In genomic region chr6:35333632-35334031, GRCm38 (mm10) we compare ENCODE assay signal across 25 mouse cellular contexts. TPM values are rescaled to one million over a fixed set of nuclear protein-coding genes. Genes with fewer than 3 reads are reported as not detected.
DNase-seq lines count a peak whose midpoint lies in the region; ATAC-seq and TF ChIP-seq lines count a peak whose summit lies in the region.
"Had no signal": no experiment of that assay in that cellular context is flagged by ENCODE, and none has a peak within 500 bp of the region (broad histone marks: within the 10 kb centered on the region; RNA-seq: fewer than 3 reads in every experiment).

No protein-coding gene starts in this region.

- H3K4me3 ChIP-seq in liver, adult 2 months (ENCODE audit: insufficient read depth, low read depth, low read length), result no peak overlapping the region
- H3K4me3 ChIP-seq in liver, postnatal 0 days (ENCODE audit: low read depth, low read length), result no peak overlapping the region
- H3K4me3 ChIP-seq in intestine, postnatal 0 days (ENCODE audit: low read depth, low read length), result no peak overlapping the region
- H3K4me3 ChIP-seq: embryonic facial prominence, embryonic 10.5 days; embryonic facial prominence, embryonic 12.5 days; forebrain, embryonic 13.5 days; forebrain, embryonic 15.5 days had no signal

- no peaks in the 10 kb centered on the region for H3K27me3 ChIP-seq in liver, adult 2 months (ENCODE audit: control insufficient read depth, insufficient read depth, low read length)
- H3K27me3 ChIP-seq in liver, postnatal 0 days (ENCODE audit: insufficient read depth, low read length), result no peaks in the 10 kb centered on the region
- no peaks in the 10 kb centered on the region for H3K27me3 ChIP-seq in intestine, postnatal 0 days (replicated peaks; ENCODE audit: control insufficient read depth, insufficient read depth, low read length)
- H3K27me3 ChIP-seq: CH12.LX; embryonic facial prominence, embryonic 12.5 days; forebrain, embryonic 13.5 days; forebrain, embryonic 15.5 days; Patski had no signal

- no peaks in the 10 kb centered on the region for H3K36me3 ChIP-seq in liver, adult 2 months (ENCODE audit: control insufficient read depth, insufficient read depth, low read length)
- no peaks in the 10 kb centered on the region for H3K36me3 ChIP-seq in liver, postnatal 0 days (replicated peaks; ENCODE audit: insufficient read depth, low read length)
- H3K36me3 ChIP-seq in intestine, postnatal 0 days (ENCODE audit: control insufficient read depth, insufficient read depth), result no peaks in the 10 kb centered on the region
- H3K36me3 ChIP-seq: embryonic facial prominence, embryonic 10.5 days; embryonic facial prominence, embryonic 12.5 days; forebrain, embryonic 15.5 days; G1E had no signal

- no peaks in the 10 kb centered on the region for H3K9me3 ChIP-seq in liver, postnatal 0 days (ENCODE audit: low read length)
- no peaks in the 10 kb centered on the region for H3K9me3 ChIP-seq in intestine, postnatal 0 days (ENCODE audit: control insufficient read depth)
- H3K9me3 ChIP-seq: embryonic facial prominence, embryonic 10.5 days; forebrain, embryonic 13.5 days; forebrain, embryonic 15.5 days; G1E had no signal

- 40% methylated on average over 3 of the region's 3 CpGs for WGBS in liver, adult 2 months
- 55% methylated on average over 3 of the region's 3 CpGs for WGBS in liver, postnatal 0 days (ENCODE audit: insufficient replicate concordance)
- 26% methylated on average over 3 of the region's 3 CpGs for WGBS in intestine, postnatal 0 days

- no peak overlapping the region for H3K9ac ChIP-seq in liver, adult 2 months (ENCODE audit: low read depth, low read length)
- H3K9ac ChIP-seq in liver, postnatal 0 days (replicated peaks), result no peak overlapping the region
- H3K9ac ChIP-seq in intestine, postnatal 0 days (ENCODE audit: low read depth, low read length), result no peak overlapping the region
- H3K9ac ChIP-seq: embryonic facial prominence, embryonic 12.5 days; forebrain, embryonic 13.5 days; forebrain, embryonic 15.5 days; forebrain, postnatal 0 days had no signal

- H3K79me2 ChIP-seq in liver, adult 2 months (ENCODE audit: control insufficient read depth, insufficient read depth, low read length), result no peaks in the 10 kb centered on the region

- no peaks in the 10 kb centered on the region for H3K4me1 ChIP-seq in liver, adult 2 months (ENCODE audit: control insufficient read depth, insufficient read depth, low read length)
- no peaks in the 10 kb centered on the region; the same call in 1 of the 2 replicates for H3K4me1 ChIP-seq in liver, postnatal 0 days (ENCODE audit: insufficient read depth)
- no peaks in the 10 kb centered on the region for H3K4me1 ChIP-seq in intestine, postnatal 0 days (replicated peaks; ENCODE audit: control insufficient read depth, insufficient read depth, low read length)
- H3K4me1 ChIP-seq: forebrain, embryonic 13.5 days had no signal

- no peak overlapping the region for H3K27ac ChIP-seq in liver, adult 2 months (replicated peaks; ENCODE audit: insufficient read depth, low read depth, low read length)
- H3K27ac ChIP-seq in liver, postnatal 0 days (ENCODE audit: low read depth), result no peak overlapping the region
- H3K27ac ChIP-seq in intestine, postnatal 0 days (ENCODE audit: low read depth, low read length), result no peak overlapping the region
- H3K27ac ChIP-seq: embryonic facial prominence, embryonic 10.5 days; embryonic facial prominence, embryonic 12.5 days; forebrain, embryonic 13.5 days; forebrain, embryonic 15.5 days had no signal

- ATAC-seq in liver, postnatal 0 days, result no peak
- peak; percentile 70 for ATAC-seq in intestine, postnatal 0 days
- ATAC-seq in granulocyte monocyte progenitor cell, adult 5-6 weeks (replicated peaks; ENCODE audit: poor library complexity, severe bottlenecking), result no peak
- ATAC-seq: activated CD4-positive, CD25-positive, alpha-beta regulatory T cell, adult 4 months; CD4-positive, CD25-positive, alpha-beta regulatory T cell, adult 4 months; forebrain, embryonic 13.5 days; forebrain, embryonic 15.5 days; forebrain, postnatal 0 days; Patski had no signal

- no peak overlapping the region for H3K4me2 ChIP-seq in liver, postnatal 0 days (ENCODE audit: low read depth, low read length)
- H3K4me2 ChIP-seq in intestine, postnatal 0 days (replicated peaks; ENCODE audit: low read depth), result no peak overlapping the region
- H3K4me2 ChIP-seq: embryonic facial prominence, embryonic 12.5 days; forebrain, embryonic 13.5 days; forebrain, embryonic 15.5 days had no signal

- peak; percentile 62 for DNase-seq in liver, adult 2 months (ENCODE audit: extremely low read depth, low read depth, low spot score)
- DNase-seq in liver, postnatal 0 days, result no peak
- DNase-seq in yolk sac, embryonic 10.5 days (ENCODE audit: low spot score), result peak; percentile 84
- no peak for DNase-seq in layer of hippocampus, adult 11-12 months (ENCODE audit: low spot score)
- DNase-seq: adrenal gland, adult 8-10 months; adrenal gland, postnatal 14 days; B cell, adult 2 months; cerebellum, adult 11-12 months; cerebellum, adult 2 months; cerebellum, adult 9-10 months; cerebellum, postnatal 10 days; cerebellum, postnatal 25 days; forebrain, postnatal 0 days had no signal

- TF ChIP-seq POLR2A in liver, adult 2 months (IDR thresholded peaks at IDR 0.05; ENCODE audit: extremely low read depth, insufficient read depth, low read length), result no peak

- TF ChIP-seq EP300 in liver, postnatal 0 days (IDR thresholded peaks at IDR 0.05; ENCODE audit: low read depth), result no peak

- TF ChIP-seq CTCF in liver, adult 2 months (IDR thresholded peaks at IDR 0.05; ENCODE audit: low read depth, low read length), result no peak
- no peak for TF ChIP-seq CTCF in liver, postnatal 0 days (IDR thresholded peaks at IDR 0.05; ENCODE audit: low read depth)
- TF ChIP-seq CTCF in intestine, postnatal 0 days (IDR thresholded peaks at IDR 0.05; ENCODE audit: low read depth), result no peak

RNA-seq across cellular contexts. Expression of gene Fam180a, which starts 7.7 kb away (rescaled TPM):
- 1.0 and 1.7 TPM in 2 replicates for total RNA-seq in liver, adult 2 months (2014; rRNA removed)
- polyA plus RNA-seq in liver, adult 2 months (2012; rRNA removed), result 0.09 and 0.11 TPM in 2 replicates
- polyA plus RNA-seq in liver, postnatal 0 days (2015; fragmentation: Nextera tagmentation; extraction: Ambion mirVana), result 0.26 and 1.1 TPM in 2 replicates
- polyA plus RNA-seq in intestine, postnatal 0 days (2015; fragmentation: Nextera tagmentation; extraction: Ambion mirVana), result 1.5 and 1.9 TPM in 2 replicates
- not detected in 2 replicates for total RNA-seq in granulocyte monocyte progenitor cell, adult 5-6 weeks (2014; fragmentation: Nextera tagmentation)
- total RNA-seq in granulocyte monocyte progenitor cell, adult 5-6 weeks (2017), result not detected in 2 replicates
- total RNA-seq: CH12.LX, G1E had no signal
- polyA plus RNA-seq: activated CD4-positive, CD25-positive, alpha-beta regulatory T cell, adult 4 months; CD4-positive, CD25-positive, alpha-beta regulatory T cell, adult 4 months; embryonic facial prominence, embryonic 10.5 days; embryonic facial prominence, embryonic 12.5 days; forebrain, embryonic 11.5 days; forebrain, embryonic 13.5 days; G1E; Patski had no signal

RNA-seq across cellular contexts. Expression of gene Slc13a4, which starts 25.7 kb away (rescaled TPM):
- total RNA-seq in liver, adult 2 months (2014; rRNA removed), result under 0.01 and 0.09 TPM in 2 replicates
- 0.06 and 0.10 TPM in 2 replicates for polyA plus RNA-seq in liver, adult 2 months (2012; rRNA removed)
- 0.02 TPM in 1 of 2 replicates, not detected in the other for polyA plus RNA-seq in liver, postnatal 0 days (2015; fragmentation: Nextera tagmentation; extraction: Ambion mirVana)
- 0.72 and 0.76 TPM in 2 replicates for polyA plus RNA-seq in intestine, postnatal 0 days (2015; fragmentation: Nextera tagmentation; extraction: Ambion mirVana)
- not detected in 2 replicates for total RNA-seq in granulocyte monocyte progenitor cell, adult 5-6 weeks (2014; fragmentation: Nextera tagmentation)
- total RNA-seq in granulocyte monocyte progenitor cell, adult 5-6 weeks (2017), result not detected in 2 replicates
- total RNA-seq: CH12.LX had no signal
- polyA plus RNA-seq: G1E, Patski had no signal

Comparison
In these comparisons a context has a peak if more than half of its experiments do, and no peak if none do; other contexts are left out.
1. DNase-seq: peak in liver, adult 2 months (single experiment) and yolk sac, embryonic 10.5 days (single experiment); none in liver, postnatal 0 days (single experiment) and layer of hippocampus, adult 11-12 months (single experiment).